Mouse (Mus musculus) myocyte (in vitro differentiated cells): ENCODE data around the gene Dennd1c. TPM values are rescaled to one million over a fixed set of nuclear protein-coding genes. Genes with fewer than 3 reads are reported as not detected.
"Not testable (repeated sequence)": the region's sequence is repeated elsewhere in the genome, so short reads cannot be mapped to it uniquely, and the experiment has no call there.

Experiments
- H3K27me3 ChIP-seq: one replicate; pipeline ENCODE4 v1.6.1; 2011; ENCODE audit not compliant: control insufficient read depth, insufficient read depth, insufficient read length
- H3K36me3 ChIP-seq: one replicate; pipeline ENCODE4 v1.6.1; 2011; ENCODE audit not compliant: control insufficient read depth, insufficient read depth
- H3K4me2 ChIP-seq: one replicate; pipeline ENCODE4 v1.6.1; 2011; ENCODE audit warnings: low read depth, control low read depth
- H3K4me3 ChIP-seq: one replicate; pipeline ENCODE4 v1.5.1; 2011; ENCODE audit warnings: mild to moderate bottlenecking, control low read depth, moderate library complexity
- H3K79me2 ChIP-seq: one replicate; pipeline ENCODE4 v1.6.1; 2011; ENCODE audit not compliant: control insufficient read depth, insufficient read depth
- H3ac ChIP-seq: one replicate; pipeline ENCODE4 v1.6.1; 2011; ENCODE audit not compliant: control insufficient read depth, insufficient read length
- CEBPB ChIP-seq: IDR thresholded peaks from 2 replicates; pipeline ENCODE4 v1.6.1; 2011; ENCODE audit warnings: mild to moderate bottlenecking, moderate library complexity; ENCODE audit not compliant: poor library complexity, insufficient read depth, severe bottlenecking
- E2F4 ChIP-seq: IDR thresholded peaks from one replicate; pipeline ENCODE4 v1.6.1; 2011; ENCODE audit warnings: mild to moderate bottlenecking, control low read depth, moderate library complexity; ENCODE audit not compliant: insufficient read depth
- MAX ChIP-seq: IDR thresholded peaks from one replicate; pipeline ENCODE4 v1.6.1; 2011; ENCODE audit warnings: low read depth, mild to moderate bottlenecking, control low read depth
- MYOD1 ChIP-seq, 3 experiments: IDR thresholded peaks; one replicate each; pipeline ENCODE4 v1.6.1; 2011; ENCODE audit warnings: control low read depth in 2 of 3, low read depth in 2 of 3, mild to moderate bottlenecking in 2 of 3, moderate library complexity in 1 of 3; ENCODE audit not compliant: insufficient read length in 2 of 3, control insufficient read depth in 1 of 3
- MYOG ChIP-seq, 3 experiments: IDR thresholded peaks; one replicate each; pipeline ENCODE4 v1.6.1; 2011; ENCODE audit warnings: control low read depth in 2 of 3, low read depth in 2 of 3, mild to moderate bottlenecking in 2 of 3; ENCODE audit not compliant: insufficient read length in 2 of 3, control insufficient read depth in 1 of 3, insufficient read depth in 1 of 3
- POLR2A ChIP-seq: IDR thresholded peaks from one replicate; pipeline ENCODE4 v1.6.1; 2011; ENCODE audit warnings: low read depth, mild to moderate bottlenecking, control low read depth, moderate library complexity; ENCODE audit not compliant: insufficient read length
- POLR2AphosphoS2 ChIP-seq: IDR thresholded peaks from one replicate; pipeline ENCODE4 v1.6.1; 2011; ENCODE audit warnings: low read depth, control low read depth; ENCODE audit not compliant: insufficient read length
- REST ChIP-seq: IDR thresholded peaks from one replicate; pipeline ENCODE4 v1.6.1; 2011; ENCODE audit warnings: mild to moderate bottlenecking, control low read depth, moderate library complexity; ENCODE audit not compliant: insufficient read depth, insufficient read length
- SRF ChIP-seq: IDR thresholded peaks from one replicate; pipeline ENCODE4 v1.6.1; 2011; ENCODE audit warnings: low read depth; ENCODE audit not compliant: control insufficient read depth, insufficient read length
- TCF12 ChIP-seq: IDR thresholded peaks from one replicate; pipeline ENCODE4 v1.6.1; 2011; ENCODE audit warnings: mild to moderate bottlenecking, control low read depth; ENCODE audit not compliant: poor library complexity, insufficient read depth, severe bottlenecking
- TCF3 ChIP-seq: IDR thresholded peaks from one replicate; pipeline ENCODE4 v1.6.1; 2011; ENCODE audit warnings: low read depth, control low read depth; ENCODE audit not compliant: insufficient read length
- USF1 ChIP-seq: IDR thresholded peaks from one replicate; pipeline ENCODE4 v1.6.1; 2011; ENCODE audit warnings: low read depth, mild to moderate bottlenecking, control low read depth, moderate library complexity
- polyA plus RNA-seq: library from polyadenylated mRNA; unstranded; fragments of >200 nt; fragmentation: generic; extraction: Trizol; gene quantifications from one replicate; pipeline ENCODE4 v1.2.1, GENCODE M21; 2012; ENCODE audit warnings: missing spikeins

Gene Dennd1c
- polyA plus RNA-seq, 1 experiment = 0.04 TPM

GRCm38 (mm10) chr17:57059486-57059977 lies 18.8 kb downstream of the Dennd1c start, which contains the start of gene Slc25a23:
Slc25a23 (minus strand) TSS chr17:57059863.
- no peaks in the 10 kb centered on the region for H3K79me2 ChIP-seq
- peak within 1 kb of the TSS; percentile 26 for H3K4me3 ChIP-seq
- H3K4me2 ChIP-seq = peak within 1 kb of the TSS; percentile 84
- H3K36me3 ChIP-seq = no peaks in the 10 kb centered on the region
- TF ChIP-seq CEBPB (no peak), TCF3 (no peak), POLR2A (no peak), MAX (no peak), TCF12 (no peak), E2F4 (no peak), USF1 (no peak), SRF (no peak), REST (no peak), POLR2AphosphoS2 (no peak), MYOD1 (IDR thresholded peaks at IDR 0.05; ENCODE audit: control insufficient read depth in 1 of 3, insufficient read length in 2 of 3, low read depth in 2 of 3) (no peak), MYOG (IDR thresholded peaks at IDR 0.05; ENCODE audit: control insufficient read depth in 1 of 3, insufficient read depth in 1 of 3, insufficient read length in 2 of 3, low read depth in 2 of 3) (no peak)
- peaks cover 44% of the 10 kb centered on the region for H3K27me3 ChIP-seq
- peak within 1 kb of the TSS; percentile 53 for H3ac ChIP-seq

DNA sequence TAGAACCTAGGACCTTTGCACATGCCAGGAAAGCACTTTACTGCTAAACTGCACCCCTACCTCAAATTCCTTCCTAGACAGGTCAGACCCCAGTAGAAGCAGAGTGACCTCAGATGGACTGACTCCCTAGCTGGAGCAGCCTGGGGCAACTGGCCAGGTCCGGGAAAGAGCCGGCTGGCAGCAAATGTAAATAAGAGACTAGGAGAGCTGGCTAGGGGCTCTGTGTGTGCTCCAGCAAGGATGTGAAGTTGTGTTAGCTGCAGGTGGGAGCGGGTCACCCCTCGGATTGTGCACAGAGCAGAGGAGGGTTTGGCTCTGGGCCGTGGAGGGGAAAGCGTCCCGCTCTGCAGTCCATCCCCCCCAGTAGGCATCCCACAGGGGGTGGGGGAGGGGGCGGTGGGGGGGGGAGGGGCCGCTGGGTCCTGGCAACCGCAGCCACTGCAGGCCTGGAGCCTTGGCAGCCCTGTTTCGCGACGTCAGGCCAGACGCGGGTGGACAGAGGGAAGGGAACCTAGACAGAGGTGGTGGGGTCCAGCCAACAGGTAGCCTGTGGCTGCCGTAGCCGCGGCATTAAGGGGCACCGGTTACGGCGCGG lies 19.3 kb downstream of the Dennd1c start, which contains the start of gene Crb3:
Crb3 (plus strand) TSS at position 215 of the 595 bp plus-strand sequence.
- peak within 1 kb of the TSS; percentile 26 for H3K4me3 ChIP-seq
- TF ChIP-seq CEBPB = no peak
- TF ChIP-seq REST = no peak
- no peak for TF ChIP-seq SRF
- TF ChIP-seq MAX = no peak
- TF ChIP-seq POLR2A = no peak
- TF ChIP-seq TCF12 = no peak
- no peak for TF ChIP-seq USF1
- no peak for TF ChIP-seq POLR2AphosphoS2
- TF ChIP-seq E2F4 = no peak
- no peak for TF ChIP-seq TCF3
- TF ChIP-seq MYOD1 (IDR thresholded peaks at IDR 0.05; ENCODE audit: control insufficient read depth in 1 of 3, insufficient read length in 2 of 3, low read depth in 2 of 3) = no peak
- TF ChIP-seq MYOG (IDR thresholded peaks at IDR 0.05; ENCODE audit: control insufficient read depth in 1 of 3, insufficient read depth in 1 of 3, insufficient read length in 2 of 3, low read depth in 2 of 3) = no peak

DNA sequence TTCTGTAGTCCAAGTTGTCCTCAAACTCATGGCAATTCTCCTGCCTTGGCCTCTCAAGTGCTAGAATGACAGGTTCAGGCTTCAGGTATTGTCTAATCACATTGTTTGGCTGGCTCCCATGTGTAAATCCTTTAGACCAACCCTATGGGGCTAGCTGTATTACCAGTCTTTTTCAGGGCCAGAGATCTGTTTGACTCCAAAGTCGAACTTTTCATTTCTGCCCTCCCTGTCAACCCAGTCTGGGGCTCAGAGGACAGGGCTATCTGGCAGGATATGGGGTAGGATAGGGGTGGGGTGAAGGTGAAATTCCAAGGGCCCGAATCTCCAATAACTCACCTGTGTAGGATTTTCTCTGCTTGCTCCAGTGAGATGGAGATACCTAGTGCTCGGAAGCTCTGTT lies 22.1 kb downstream of the Dennd1c start:
- no peak overlapping the region for H3ac ChIP-seq
- H3K36me3 ChIP-seq = no peaks in the 10 kb centered on the region
- H3K27me3 ChIP-seq = peaks cover 15% of the 10 kb centered on the region
- TF ChIP-seq CEBPB (no peak), POLR2AphosphoS2 (no peak), MYOD1 (IDR thresholded peaks at IDR 0.05; ENCODE audit: control insufficient read depth in 1 of 3, insufficient read length in 2 of 3, low read depth in 2 of 3) (no peak), SRF (no peak), TCF3 (no peak), MAX (no peak), USF1 (no peak), E2F4 (no peak), REST (no peak), TCF12 (no peak), POLR2A (no peak), MYOG (IDR thresholded peaks at IDR 0.05; ENCODE audit: control insufficient read depth in 1 of 3, insufficient read depth in 1 of 3, insufficient read length in 2 of 3, low read depth in 2 of 3) (no peak)
- H3K4me2 ChIP-seq = no peak overlapping the region
- H3K79me2 ChIP-seq = no peaks in the 10 kb centered on the region
- no peak overlapping the region for H3K4me3 ChIP-seq

More for the DNA sequence above, 19.3 kb downstream of the Dennd1c start, which contains the start of gene Crb3:
- peak within 1 kb of the TSS; percentile 84 for H3K4me2 ChIP-seq
- H3K36me3 ChIP-seq = no peaks in the 10 kb centered on the region
- no peaks in the 10 kb centered on the region for H3K79me2 ChIP-seq
- peak within 1 kb of the TSS; percentile 53 for H3ac ChIP-seq
- H3K27me3 ChIP-seq = peaks cover 39% of the 10 kb centered on the region

DNA sequence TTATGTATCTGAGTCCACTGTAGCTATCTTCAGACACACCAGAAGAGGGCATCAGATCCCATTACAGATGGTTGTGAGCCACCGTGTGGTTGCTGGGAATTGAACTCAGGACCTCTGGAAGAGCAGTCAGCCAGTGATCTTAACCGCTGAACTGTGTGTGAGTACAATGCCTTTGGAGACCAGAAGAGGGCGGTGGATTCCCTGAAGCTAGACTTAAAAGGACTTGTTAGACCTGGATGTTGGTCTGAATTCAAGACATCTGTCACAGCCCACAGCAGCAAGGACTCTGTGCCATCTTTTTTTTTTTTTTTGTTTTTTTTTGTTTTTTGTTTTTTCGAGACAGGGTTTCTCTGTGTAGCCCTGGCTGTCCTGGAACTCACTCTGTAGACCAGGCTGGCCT lies 26.6 kb downstream of the Dennd1c start:
- not testable (repeated sequence) for H3K4me3 ChIP-seq, H3ac ChIP-seq, H3K36me3 ChIP-seq, H3K79me2 ChIP-seq, H3K4me2 ChIP-seq, H3K27me3 ChIP-seq

DNA sequence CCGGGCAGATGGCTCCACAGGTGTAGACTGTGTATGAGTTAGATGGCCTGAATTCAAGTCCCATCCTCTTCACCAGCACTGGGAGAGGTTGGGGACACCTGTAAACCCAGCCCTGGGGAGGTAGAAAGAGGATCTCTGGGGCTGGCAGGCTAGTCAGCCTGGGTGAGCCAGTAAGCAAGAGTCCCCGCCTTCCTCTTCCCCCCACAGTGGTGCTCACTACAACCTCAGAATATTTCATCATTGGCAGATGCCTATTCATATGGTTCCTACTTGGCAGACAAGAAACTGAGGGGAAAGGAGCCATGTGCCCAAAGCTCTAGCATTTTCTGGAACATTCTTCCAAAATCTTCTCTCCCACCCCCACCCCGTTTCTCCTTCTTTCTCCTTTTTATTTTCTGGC lies 29.5 kb downstream of the Dennd1c start:
- no peak overlapping the region for H3K4me2 ChIP-seq
- H3K27me3 ChIP-seq = peaks cover 22% of the 10 kb centered on the region
- no peaks in the 10 kb centered on the region for H3K79me2 ChIP-seq
- H3K4me3 ChIP-seq = no peak overlapping the region
- TF ChIP-seq MAX = no peak
- no peak for TF ChIP-seq POLR2AphosphoS2
- no peak for TF ChIP-seq MYOG (IDR thresholded peaks at IDR 0.05; ENCODE audit: control insufficient read depth in 1 of 3, insufficient read depth in 1 of 3, insufficient read length in 2 of 3, low read depth in 2 of 3)
- TF ChIP-seq TCF12 = no peak
- TF ChIP-seq TCF3 = no peak
- TF ChIP-seq REST = no peak
- TF ChIP-seq POLR2A = no peak
- TF ChIP-seq USF1 = no peak
- TF ChIP-seq CEBPB = no peak
- TF ChIP-seq MYOD1 (IDR thresholded peaks at IDR 0.05; ENCODE audit: control insufficient read depth in 1 of 3, insufficient read length in 2 of 3, low read depth in 2 of 3) = no peak
- TF ChIP-seq E2F4 = no peak
- TF ChIP-seq SRF = no peak
- no peak overlapping the region for H3ac ChIP-seq
- H3K36me3 ChIP-seq = no peaks in the 10 kb centered on the region
